Mouse (Mus musculus) kidney, adult 2 months (tissue): ENCODE data around the gene Adcy10.

Experiments used
- CTCF ChIP-seq: fragments of 200-500 bp; conservative IDR thresholded peaks from 2 replicates; pipeline ENCODE4 v1.5.1; 2011; ENCODE audit warnings: low read depth, mild to moderate bottlenecking, control low read depth, low read length, moderate library complexity, mixed read lengths; ENCODE audit not compliant: insufficient read depth, insufficient read length
- POLR2A ChIP-seq: fragments of 200-500 bp; IDR thresholded peaks from one replicate; pipeline ENCODE4 v1.6.1; 2011; ENCODE audit warnings: low read depth, low read length, control low read depth

DNA sequence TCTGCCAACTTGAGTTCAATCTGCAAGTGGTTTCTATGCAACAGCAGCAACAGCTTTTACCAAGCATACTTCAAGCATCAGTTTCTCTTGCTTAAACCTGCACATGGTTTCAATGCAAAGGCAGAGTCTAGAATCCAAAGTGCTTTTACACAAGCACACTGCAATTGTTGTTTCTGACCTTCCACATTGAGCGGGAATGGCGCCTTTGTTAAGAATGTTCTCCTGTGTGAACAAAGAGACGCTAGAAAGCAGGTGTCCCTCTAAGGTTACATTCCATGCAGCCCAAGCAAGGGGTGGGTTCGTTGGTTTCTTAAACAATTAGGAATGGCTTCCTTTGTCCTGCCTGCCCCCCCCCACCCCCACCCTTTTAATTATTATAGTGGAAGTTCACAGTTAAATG lies 128.9 kb downstream of the Adcy10 start:
- TF ChIP-seq CTCF (no peak), POLR2A (no peak)
